Mouse (Mus musculus): ENCODE results near the gene Lmf2.
A peak's percentile ranks its signal among the peaks of the same experiment; 100 is the strongest.

The Lmf2 gene

GRCm38 (mm10) chr15:89355241-89356187 lies at the start of gene Lmf2, which contains the start of gene Ncaph2:
Gene Lmf2 (minus strand): TSS chr15:89355659.
Gene Ncaph2 (plus strand): TSS chr15:89355719.
- peak; percentile 97 for DNase-seq (ENCODE audit: low read depth, low spot score)

GRCm38 (mm10) chr15:89404831-89405623 lies 49.6 kb upstream of the Lmf2 start:
- no peak for DNase-seq (ENCODE audit: low read depth, low spot score)

DNA sequence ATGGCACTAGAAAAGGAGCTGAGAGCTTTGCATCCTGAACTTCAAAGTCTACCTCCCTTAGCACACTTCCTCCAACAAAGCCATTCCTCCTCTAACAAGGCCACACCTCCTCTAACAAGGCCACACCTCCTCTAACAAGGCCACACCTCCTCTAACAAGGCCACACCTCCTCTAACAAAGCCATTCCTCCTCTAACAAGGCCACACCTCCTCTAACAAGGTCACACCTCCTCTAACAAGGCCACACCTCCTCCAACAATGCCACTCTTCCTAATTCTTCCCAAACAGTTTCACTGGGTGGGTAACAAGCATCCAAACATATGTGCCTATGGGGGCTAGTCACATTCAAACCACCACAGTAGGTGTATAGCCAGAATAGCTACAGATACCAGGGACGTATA lies 47.0 kb upstream of the Lmf2 start:
- DNase-seq (ENCODE audit: low read depth, low spot score): peak; percentile 20

- no peak for DNase-seq (ENCODE audit: low read depth, low spot score)
These were observed 44.3 kb upstream of the Lmf2 start for GRCm38 (mm10) chr15:89399716-89400115.

- no peak for DNase-seq (ENCODE audit: low read depth, low spot score)
These were observed 42.7 kb upstream of the Lmf2 start for GRCm38 (mm10) chr15:89398146-89398545.

- DNase-seq (ENCODE audit: low read depth, low spot score): no peak
These were observed 41.4 kb upstream of the Lmf2 start for GRCm38 (mm10) chr15:89396883-89397282.

GRCm38 (mm10) chr15:89390081-89390480 lies 34.6 kb upstream of the Lmf2 start:
- DNase-seq (ENCODE audit: low read depth, low spot score): no peak

DNA sequence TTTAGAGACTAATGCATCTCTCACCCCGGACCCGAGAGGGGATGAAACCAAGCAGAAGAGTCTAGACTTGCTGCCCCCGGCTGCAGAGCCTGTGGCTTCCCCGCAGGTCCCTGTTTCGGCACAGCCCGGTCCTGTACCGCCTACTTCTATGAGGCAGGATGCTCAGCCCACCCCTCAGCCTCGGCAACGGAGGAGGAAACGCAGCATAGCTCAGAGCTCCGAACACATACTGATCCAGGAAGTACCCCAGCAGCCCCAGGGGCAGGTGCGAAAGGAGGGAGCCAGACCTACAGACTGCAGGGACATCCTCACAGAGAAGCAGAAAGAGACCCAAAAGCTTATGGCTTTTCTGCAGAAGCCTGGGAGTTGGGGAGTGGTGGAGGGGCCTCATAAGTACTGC lies 31.7 kb upstream of the Lmf2 start:
- DNase-seq (ENCODE audit: low read depth, low spot score): no peak

GRCm38 (mm10) chr15:89384617-89385016 lies 29.2 kb upstream of the Lmf2 start, which contains the start of gene Klhdc7b:
Gene Klhdc7b (plus strand): TSS chr15:89384917.
- DNase-seq (ENCODE audit: low read depth, low spot score): no peak

DNA sequence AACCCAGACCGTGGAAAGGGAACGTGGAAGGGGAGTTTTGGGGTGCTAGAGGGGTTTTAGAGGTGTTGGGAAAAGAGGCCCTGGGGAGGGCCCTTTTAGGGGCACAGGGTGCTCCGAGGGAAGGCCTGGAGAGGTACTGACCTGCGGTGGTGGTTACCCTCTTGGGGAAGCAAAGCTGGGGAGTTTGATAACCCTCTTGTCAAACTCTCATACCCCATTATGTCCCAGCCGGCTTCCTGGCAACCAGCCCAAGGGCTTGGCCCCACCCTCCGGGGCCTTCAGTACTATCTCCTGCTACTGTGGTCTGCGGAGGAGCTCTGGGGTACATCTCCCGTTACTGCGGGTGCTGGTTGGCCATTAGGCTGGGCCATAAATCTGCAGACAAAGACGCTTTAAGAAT lies 24.0 kb upstream of the Lmf2 start:
- no peak for DNase-seq (ENCODE audit: low read depth, low spot score)

DNA sequence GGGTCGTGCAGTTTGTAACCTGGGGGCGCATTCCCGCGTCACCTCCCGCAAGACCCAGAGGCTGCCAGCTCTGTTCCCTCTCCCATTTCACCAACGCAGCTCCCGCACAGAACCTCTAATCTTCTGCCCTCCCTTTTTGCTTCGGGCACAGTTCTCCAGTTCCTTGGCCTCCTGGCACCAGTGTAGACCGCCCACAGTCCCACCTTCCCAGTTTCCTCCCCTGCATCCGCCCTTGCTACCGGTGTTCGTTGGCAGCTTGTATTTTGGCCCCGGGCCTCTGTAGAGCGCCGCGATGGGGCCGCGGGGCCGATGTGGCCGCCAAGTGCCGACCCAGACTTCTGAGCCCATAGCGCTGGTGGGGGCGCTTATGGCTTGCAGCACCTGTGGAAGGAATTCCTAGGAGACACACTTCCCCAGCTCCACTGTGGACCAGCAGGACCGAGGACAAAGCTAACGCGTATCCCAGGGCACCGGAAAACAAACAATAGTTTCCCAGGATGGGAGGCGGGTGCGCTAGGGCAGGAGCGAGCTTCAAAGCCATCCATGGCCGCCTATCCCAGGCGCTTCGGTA lies 23.5 kb upstream of the Lmf2 start, which contains the start of gene Odf3b:
Odf3b (minus strand) TSS at position 452 of the 571 bp plus-strand sequence.
- DNase-seq (ENCODE audit: low read depth, low spot score): no peak

DNA sequence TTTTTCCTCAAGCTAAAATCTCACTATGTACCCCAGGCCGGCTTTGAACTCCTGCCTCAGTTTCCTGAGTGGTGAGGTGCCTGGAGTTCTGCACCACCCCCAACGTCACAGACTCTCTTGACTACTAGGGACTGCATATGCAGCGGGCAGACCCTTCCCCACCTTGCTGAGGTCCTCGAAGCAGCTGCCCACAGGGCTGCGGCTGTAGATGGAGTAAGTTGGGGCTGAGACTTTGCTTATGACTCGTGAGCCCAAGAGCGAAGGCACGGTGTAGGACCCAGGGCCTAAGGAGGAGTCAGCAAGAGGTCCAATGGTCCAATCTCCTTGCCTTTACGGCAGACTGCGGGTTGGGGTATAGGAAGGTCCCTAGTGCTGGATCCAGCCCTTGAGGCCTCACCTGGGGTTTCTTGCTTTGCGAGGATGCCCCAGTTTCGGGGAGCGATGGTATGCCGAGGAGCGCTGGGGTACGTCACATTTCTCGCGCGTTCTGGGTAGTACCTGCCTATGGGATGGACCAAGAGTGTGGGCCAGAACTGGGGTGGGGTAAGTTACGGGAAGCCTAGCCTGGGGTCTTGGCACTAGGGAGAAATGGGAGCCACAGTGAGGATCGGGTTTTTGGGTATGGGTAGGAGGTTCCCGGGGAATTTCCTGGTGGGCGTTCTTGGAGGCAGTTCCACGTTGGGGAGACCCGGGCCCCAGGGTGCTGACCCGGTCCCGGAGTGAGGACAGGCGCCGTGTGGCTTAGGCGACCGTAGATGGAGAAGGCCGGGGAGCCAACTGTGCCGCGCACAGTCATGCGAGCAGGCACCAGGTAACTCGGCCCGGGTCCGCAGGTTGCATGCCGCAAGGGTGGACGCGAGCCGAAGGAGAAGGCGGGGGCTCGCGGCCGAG lies 22.7 kb upstream of the Lmf2 start:
- no peak for DNase-seq (ENCODE audit: low read depth, low spot score)

GRCm38 (mm10) chr15:89377362-89377761 lies 21.9 kb upstream of the Lmf2 start:
- DNase-seq (ENCODE audit: low read depth, low spot score): no peak

DNA sequence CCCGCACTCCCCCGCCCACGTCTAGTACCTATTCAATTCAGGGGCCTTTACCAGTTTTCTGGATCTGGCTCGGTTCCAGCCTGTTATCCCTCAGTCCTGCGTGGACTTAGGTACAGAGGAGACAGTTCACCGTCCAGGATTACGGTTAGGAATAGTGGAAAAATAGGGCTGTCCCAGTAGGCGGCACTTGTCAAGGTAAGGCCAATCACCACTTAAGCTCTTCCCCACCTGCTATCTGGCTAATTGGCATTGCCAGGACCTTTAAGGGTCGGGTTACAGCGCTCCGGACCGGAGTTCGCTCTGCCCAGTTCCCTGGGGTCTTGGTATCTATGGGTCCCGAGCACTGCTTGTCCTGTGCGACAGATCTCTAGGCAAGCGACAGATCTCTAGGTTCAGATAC lies 21.5 kb upstream of the Lmf2 start, which contains the start of gene Tymp:
Tymp (minus strand) TSS at position 83 of the 400 bp plus-strand sequence.
- no peak for DNase-seq (ENCODE audit: low read depth, low spot score)

GRCm38 (mm10) chr15:89376040-89376439 lies 20.6 kb upstream of the Lmf2 start:
- no peak for DNase-seq (ENCODE audit: low read depth, low spot score)

GRCm38 (mm10) chr15:89374801-89375534 lies 19.5 kb upstream of the Lmf2 start:
- no peak for DNase-seq (ENCODE audit: low read depth, low spot score)

DNA sequence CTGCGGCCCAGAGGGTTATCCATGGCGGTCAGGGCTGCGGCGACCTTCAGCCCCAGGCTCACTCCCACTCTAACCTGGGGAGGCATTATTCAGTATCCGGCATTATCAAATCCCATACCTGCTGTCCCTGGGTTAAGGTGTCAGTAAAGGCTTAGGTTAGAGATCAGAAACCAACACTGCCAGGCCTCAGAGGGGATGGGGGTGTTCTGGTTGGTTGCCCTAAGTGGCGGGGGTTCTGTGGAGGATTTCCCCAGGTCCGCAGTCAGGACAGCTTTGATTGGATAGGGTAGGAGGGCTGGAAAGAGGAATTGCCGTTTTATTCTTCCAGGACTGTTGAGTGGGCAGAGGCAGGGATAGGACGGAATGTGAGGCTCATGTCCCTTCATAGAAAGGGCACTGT lies 18.9 kb upstream of the Lmf2 start:
- DNase-seq (ENCODE audit: low read depth, low spot score): no peak

GRCm38 (mm10) chr15:89373762-89374248 lies 18.3 kb upstream of the Lmf2 start, which contains the start of gene Sco2:
Gene Sco2 (minus strand): TSS chr15:89373846.
- peak; percentile 95 for DNase-seq (ENCODE audit: low read depth, low spot score)

DNA sequence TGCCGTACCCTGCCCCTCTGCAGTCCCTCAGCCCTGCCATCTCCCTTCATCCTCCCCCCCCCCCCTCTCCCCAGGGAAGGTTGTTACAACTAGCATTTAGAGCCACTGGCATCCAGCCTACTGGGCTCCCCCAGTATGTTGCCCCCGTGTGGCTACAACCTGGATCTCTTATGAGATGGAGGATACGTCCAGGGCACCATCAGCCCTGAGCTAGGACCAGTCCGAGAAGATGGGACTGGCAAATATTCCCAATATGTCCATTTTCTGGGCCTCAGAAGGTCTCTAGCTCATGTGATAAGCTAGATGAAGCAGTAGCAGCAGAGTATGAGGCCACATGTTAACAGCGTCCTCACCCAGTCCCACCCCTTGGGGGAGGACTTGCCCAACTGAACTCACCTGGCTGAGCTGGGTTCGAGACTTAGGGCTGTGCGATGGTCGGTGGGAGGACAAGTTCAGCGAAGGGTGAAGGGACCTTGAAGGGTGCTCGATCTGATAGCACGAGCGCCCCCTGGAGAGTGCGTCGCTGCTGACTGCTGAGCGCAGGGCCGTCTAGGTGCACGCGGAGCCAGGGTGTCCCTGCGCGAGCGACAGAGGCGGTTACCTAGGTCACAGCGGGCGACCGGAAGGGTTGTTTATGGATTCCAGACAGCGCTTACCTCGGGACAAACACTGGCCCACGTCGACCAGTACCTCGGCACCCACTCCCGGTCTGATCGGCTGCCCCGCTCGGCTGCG lies 17.7 kb upstream of the Lmf2 start:
- peak; percentile 95 for DNase-seq (ENCODE audit: low read depth, low spot score)

All from A20 (cell line).